Mouse (Mus musculus) cerebellum, postnatal 10 days (tissue): ENCODE results near the gene Upf1.
A peak's percentile ranks its signal among the peaks of the same experiment; 100 is the strongest.

Experiments
- DNase-seq, 2 experiments: peaks; one replicate each; pipeline ENCODE4 v3.0.0; 2021; ENCODE audit warnings: mixed read lengths in 2 of 2

Gene Upf1

GRCm38 (mm10) chr8:70353194-70353817 lies at the start of gene Upf1:
Gene Upf1 (minus strand): TSS chr8:70353278.
- DNase-seq, result peak; percentile 100

GRCm38 (mm10) chr8:70397611-70398563 lies 44.8 kb upstream of the Upf1 start:
- peak; percentile 84 to 89 for DNase-seq

- no peak for DNase-seq
These were observed 43.1 kb upstream of the Upf1 start for GRCm38 (mm10) chr8:70396184-70396583.

- DNase-seq, result peak; percentile 97 to 98
These were observed 42.6 kb upstream of the Upf1 start for GRCm38 (mm10) chr8:70395649-70396048.

GRCm38 (mm10) chr8:70394269-70394998 lies 41.4 kb upstream of the Upf1 start:
- no peak for DNase-seq

GRCm38 (mm10) chr8:70393087-70393486 lies 40.0 kb upstream of the Upf1 start:
- DNase-seq, result no peak

GRCm38 (mm10) chr8:70389678-70390077 lies 36.6 kb upstream of the Upf1 start:
- DNase-seq, result peak in 1 of 2 experiments; percentile 52

- peak; percentile 87 to 90 for DNase-seq
These were observed 30.2 kb upstream of the Upf1 start for GRCm38 (mm10) chr8:70383287-70383686.

GRCm38 (mm10) chr8:70380069-70380468 lies 27.0 kb upstream of the Upf1 start:
- peak in 1 of 2 experiments; percentile 35 for DNase-seq

GRCm38 (mm10) chr8:70377049-70377448 lies 24.0 kb upstream of the Upf1 start:
- peak in 1 of 2 experiments; percentile 47 for DNase-seq

- peak in 1 of 2 experiments; percentile 40 for DNase-seq
These were observed 23.2 kb upstream of the Upf1 start for GRCm38 (mm10) chr8:70376275-70376741.

- peak in 1 of 2 experiments; percentile 26 for DNase-seq
These were observed 22.3 kb upstream of the Upf1 start for GRCm38 (mm10) chr8:70375212-70375859.

GRCm38 (mm10) chr8:70374318-70374927 lies 21.3 kb upstream of the Upf1 start:
- DNase-seq, result peak; percentile 80 to 81

GRCm38 (mm10) chr8:70373397-70374317 lies 20.6 kb upstream of the Upf1 start, which contains the start of gene Comp:
Gene Comp (plus strand): TSS chr8:70373558.
- DNase-seq, result peak in 1 of 2 experiments; percentile 40

- peak in 1 of 2 experiments; percentile 4 for DNase-seq
These were observed 18.9 kb upstream of the Upf1 start for GRCm38 (mm10) chr8:70371951-70372350.

- no peak for DNase-seq
These were observed 17.4 kb upstream of the Upf1 start for GRCm38 (mm10) chr8:70370476-70370875.

GRCm38 (mm10) chr8:70366588-70366987 lies 13.5 kb upstream of the Upf1 start:
- DNase-seq, result no peak

GRCm38 (mm10) chr8:70364066-70364465 lies 11.0 kb upstream of the Upf1 start:
- no peak for DNase-seq

- DNase-seq, result no peak
These were observed 8.5 kb upstream of the Upf1 start for GRCm38 (mm10) chr8:70361484-70362032.

- DNase-seq, result peak; percentile 51 to 52
These were observed 7.7 kb upstream of the Upf1 start for GRCm38 (mm10) chr8:70360769-70361168.
